Comparison of ENCODE assay signal across 8 mouse cellular contexts in the genomic region with DNA sequence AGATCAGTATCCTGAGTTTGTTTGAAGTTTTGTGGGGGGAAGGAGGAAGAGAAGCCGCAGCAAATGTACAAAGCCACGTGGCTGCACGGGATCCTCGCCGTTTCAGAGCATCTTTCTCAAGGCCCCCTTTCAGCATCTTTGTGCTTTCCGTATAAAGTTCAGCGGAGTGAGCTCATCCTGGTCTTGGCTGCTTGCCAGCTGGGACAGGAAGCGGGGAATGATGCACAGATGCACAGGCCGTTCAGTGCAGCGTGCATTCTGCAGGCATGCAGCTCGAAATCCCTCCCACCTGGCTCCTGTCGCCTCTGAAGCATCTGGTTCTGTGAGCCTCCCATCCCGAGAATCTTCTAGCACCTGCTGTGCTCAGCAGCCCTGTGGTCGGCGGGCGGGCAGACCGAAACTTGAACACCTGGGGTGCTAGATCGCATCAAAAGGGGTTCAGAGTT.
DNase-seq lines count a peak whose midpoint lies in the region; ATAC-seq and TF ChIP-seq lines count a peak whose summit lies in the region.

No protein-coding gene starts in this region.

- H3K9ac ChIP-seq in heart, embryonic 14.5 days (ENCODE audit: low read length): no peak overlapping the region
- no peak overlapping the region for H3K9ac ChIP-seq in lung, embryonic 15.5 days

- no peak overlapping the region for H3K4me3 ChIP-seq in C2C12 (ENCODE audit: insufficient read depth, poor library complexity, severe bottlenecking)
- H3K4me3 ChIP-seq in forebrain, embryonic 10.5 days: no peak overlapping the region; the same call in 1 of the 2 replicates
- H3K4me3 ChIP-seq in heart, embryonic 14.5 days (ENCODE audit: control insufficient read depth in 1 of 2, insufficient read depth in 1 of 2, low read depth in 1 of 2, low read length in 2 of 2): no peak overlapping the region
- no peak overlapping the region for H3K4me3 ChIP-seq in lung, embryonic 15.5 days

- H3K4me1 ChIP-seq in forebrain, embryonic 10.5 days: peaks cover 45% of the 10 kb centered on the region
- H3K4me1 ChIP-seq in heart, embryonic 14.5 days (ENCODE audit: control insufficient read depth in 2 of 2, insufficient read depth in 2 of 2, low read length in 2 of 2): peaks cover 19 to 41% of the 10 kb centered on the region in 2 experiments
- H3K4me1 ChIP-seq in lung, embryonic 15.5 days: peaks cover 42% of the 10 kb centered on the region

- no peaks in the 10 kb centered on the region for H3K27me3 ChIP-seq in C2C12 (ENCODE audit: control insufficient read depth, insufficient read depth, insufficient read length)
- peaks cover 29% of the 10 kb centered on the region for H3K27me3 ChIP-seq in forebrain, embryonic 10.5 days (ENCODE audit: poor library complexity, severe bottlenecking)
- H3K27me3 ChIP-seq in heart, embryonic 14.5 days (ENCODE audit: control insufficient read depth, insufficient read depth, low read length): no peaks in the 10 kb centered on the region
- no peaks in the 10 kb centered on the region for H3K27me3 ChIP-seq in lung, embryonic 15.5 days

- no peak overlapping the region for H3ac ChIP-seq in C2C12 (ENCODE audit: control insufficient read depth, insufficient read length, low read depth)

- no peak for TF ChIP-seq CTCF in C2C12 (IDR thresholded peaks at IDR 0.05; ENCODE audit: control insufficient read depth, insufficient read depth, insufficient read length)

- no peaks in the 10 kb centered on the region for H3K36me3 ChIP-seq in C2C12 (ENCODE audit: control insufficient read depth, insufficient read depth)
- H3K36me3 ChIP-seq in forebrain, embryonic 10.5 days (replicated peaks): no peaks in the 10 kb centered on the region
- H3K36me3 ChIP-seq in heart, embryonic 14.5 days (ENCODE audit: control insufficient read depth, insufficient read depth, low read length): no peaks in the 10 kb centered on the region
- no peaks in the 10 kb centered on the region for H3K36me3 ChIP-seq in lung, embryonic 15.5 days

- H3K9me3 ChIP-seq in forebrain, embryonic 10.5 days: no peaks in the 10 kb centered on the region
- no peaks in the 10 kb centered on the region for H3K9me3 ChIP-seq in heart, embryonic 14.5 days (ENCODE audit: control insufficient read depth, low read length)
- H3K9me3 ChIP-seq in lung, embryonic 15.5 days: no peaks in the 10 kb centered on the region

- 25% methylated on average over 18 of the region's 18 CpGs for WGBS in forebrain, embryonic 10.5 days
- 9% methylated on average over 18 of the region's 18 CpGs for WGBS in heart, embryonic 14.5 days
- WGBS in lung, embryonic 15.5 days: 11% methylated on average over 18 of the region's 18 CpGs

- DNase-seq in ZHBTc4 (ENCODE audit: low read depth, low spot score): peak; percentile 24
- no peak for DNase-seq in forebrain, embryonic 10.5 days (ENCODE audit: extremely low spot score, low spot score)
- peak; percentile 68 to 74 for DNase-seq in kidney, postnatal 25 days
- DNase-seq in right cerebral cortex, adult 2 months (ENCODE audit: low spot score in 2 of 2): peak; percentile 78 to 83
- DNase-seq in natural killer cell, adult 2 months (ENCODE audit: low spot score in 2 of 2): no peak

- peaks cover 99% of the 10 kb centered on the region for H3K79me2 ChIP-seq in C2C12 (ENCODE audit: control insufficient read depth, insufficient read depth)

- H3K4me2 ChIP-seq in heart, embryonic 14.5 days (ENCODE audit: low read length): peak overlapping the region; percentile 19; the same call in 1 of the 2 replicates
- peak overlapping the region; percentile 17; the same call in 1 of the 2 replicates for H3K4me2 ChIP-seq in lung, embryonic 15.5 days

- peaks cover 47% of the 10 kb centered on the region for H3K79me3 ChIP-seq in C2C12 (ENCODE audit: low read depth)

- ATAC-seq in heart, embryonic 14.5 days (ENCODE audit: insufficient number of reproducible peaks, insufficient read depth, low FRiP score, low read depth): no peak
- no peak for ATAC-seq in lung, embryonic 15.5 days (ENCODE audit: borderline replicate concordance, extremely low read depth, low FRiP score, low TSS enrichment)

- H3K27ac ChIP-seq in forebrain, embryonic 10.5 days: peak overlapping the region; percentile 26; the same call in 1 of the 2 replicates
- no peak overlapping the region for H3K27ac ChIP-seq in heart, embryonic 14.5 days (replicated peaks in 1 of 2; ENCODE audit: control insufficient read depth in 1 of 2, insufficient read depth in 1 of 2, low read depth in 2 of 2, low read length in 2 of 2)
- H3K27ac ChIP-seq in lung, embryonic 15.5 days: no peak overlapping the region

TF ChIP-seq in C2C12, 6 proteins besides CTCF, POLR2A, EP300 and RAD21:
- TF ChIP-seq FOSL1 (IDR thresholded peaks at IDR 0.05; ENCODE audit: insufficient read depth, low read length, poor library complexity, severe bottlenecking) (no peak), CEBPB (IDR thresholded peaks at IDR 0.05; ENCODE audit: low read depth) (peak; percentile 9), MYOG (IDR thresholded peaks at IDR 0.05; ENCODE audit: control insufficient read depth, extremely low read depth, insufficient read length) (no peak), USF1 (IDR thresholded peaks at IDR 0.05; ENCODE audit: low read depth) (peak; percentile 49), MYOD1 (IDR thresholded peaks at IDR 0.05; ENCODE audit: control insufficient read depth, insufficient read length, low read depth) (peak; percentile 78), MAX (IDR thresholded peaks at IDR 0.05) (peak; percentile 97)

Comparison
In these comparisons a context has a peak if more than half of its experiments do, and no peak if none do; other contexts are left out.
1. DNase-seq: peak in ZHBTc4 (single experiment), kidney, postnatal 25 days (2 of 2) and right cerebral cortex, adult 2 months (2 of 2); none in forebrain, embryonic 10.5 days (single experiment) and natural killer cell, adult 2 months (0 of 2).